Mouse (Mus musculus): ENCODE measurements around the gene Zbtb41. TPM values are rescaled to one million over a fixed set of nuclear protein-coding genes. Genes with fewer than 3 reads are reported as not detected.
A peak's percentile ranks its signal among the peaks of the same experiment; 100 is the strongest.
"Not testable (repeated sequence)": the region's sequence is repeated elsewhere in the genome, so short reads cannot be mapped to it uniquely, and the experiment has no call there.

The Zbtb41 gene
- polyA plus RNA-seq, 1 experiment from 2014 or later: 13.4 TPM

- Histone ChIP-seq H3K27me3 (ENCODE audit: control insufficient read depth, insufficient read depth, low read length) (no peaks in the 10 kb centered on the region), H3K4me3 (ENCODE audit: low read depth, low read length) (no peak overlapping the region), H3K36me3 (ENCODE audit: control insufficient read depth, insufficient read depth, low read length) (no peaks in the 10 kb centered on the region), H3K9me3 (ENCODE audit: control insufficient read depth, low read length) (no peaks in the 10 kb centered on the region), H3K4me1 (ENCODE audit: control insufficient read depth, insufficient read depth, low read length) (no peaks in the 10 kb centered on the region), H3K27ac (replicated peaks; ENCODE audit: low read depth, low read length) (no peak overlapping the region), H3K9ac (ENCODE audit: low read length) (no peak overlapping the region), H3K4me2 (ENCODE audit: low read depth, severe bottlenecking) (no peak overlapping the region)
- DNase-seq (ENCODE audit: low spot score) (no peak), ATAC-seq (ENCODE audit: insufficient number of reproducible peaks, low FRiP score, low TSS enrichment, low read depth) (no peak)
- 60% methylated on average over 5 of the region's 5 CpGs for WGBS
Observed at GRCm38 (mm10) chr1:139407701-139408100, 14.4 kb upstream of the Zbtb41 start.

GRCm38 (mm10) chr1:139412365-139412764 is 9.7 kb upstream of the Zbtb41 start:
- not testable (repeated sequence) for DNase-seq (ENCODE audit: low spot score); H3K9me3 ChIP-seq (ENCODE audit: control insufficient read depth, low read length); H3K4me3 ChIP-seq (ENCODE audit: low read depth, low read length); H3K4me2 ChIP-seq (ENCODE audit: low read depth, severe bottlenecking); H3K9ac ChIP-seq (ENCODE audit: low read length); H3K4me1 ChIP-seq (ENCODE audit: control insufficient read depth, insufficient read depth, low read length); ATAC-seq (ENCODE audit: insufficient number of reproducible peaks, low FRiP score, low TSS enrichment, low read depth); H3K27ac ChIP-seq (replicated peaks; ENCODE audit: low read depth, low read length); H3K27me3 ChIP-seq (ENCODE audit: control insufficient read depth, insufficient read depth, low read length); H3K36me3 ChIP-seq (ENCODE audit: control insufficient read depth, insufficient read depth, low read length)
- WGBS: 92% methylated on average over 2 of the region's 2 CpGs

- DNase-seq (ENCODE audit: low spot score): no peak
- Histone ChIP-seq H3K4me2 (ENCODE audit: low read depth, severe bottlenecking) (no peak overlapping the region), H3K27ac (replicated peaks; ENCODE audit: low read depth, low read length) (no peak overlapping the region), H3K36me3 (ENCODE audit: control insufficient read depth, insufficient read depth, low read length) (no peaks in the 10 kb centered on the region), H3K4me1 (ENCODE audit: control insufficient read depth, insufficient read depth, low read length) (no peaks in the 10 kb centered on the region), H3K9ac (ENCODE audit: low read length) (no peak overlapping the region), H3K9me3 (ENCODE audit: control insufficient read depth, low read length) (no peaks in the 10 kb centered on the region), H3K4me3 (ENCODE audit: low read depth, low read length) (no peak overlapping the region), H3K27me3 (ENCODE audit: control insufficient read depth, insufficient read depth, low read length) (no peaks in the 10 kb centered on the region)
- 87% methylated on average over 3 of the region's 3 CpGs for WGBS
- no peak for ATAC-seq (ENCODE audit: insufficient number of reproducible peaks, low FRiP score, low TSS enrichment, low read depth)
Observed at GRCm38 (mm10) chr1:139413465-139413864, 8.6 kb upstream of the Zbtb41 start.

- 9% methylated on average over 8 of the region's 8 CpGs for WGBS
- peak overlapping the region; percentile 84 for H3K4me3 ChIP-seq (ENCODE audit: low read depth, low read length)
- H3K27me3 ChIP-seq (ENCODE audit: control insufficient read depth, insufficient read depth, low read length): no peaks in the 10 kb centered on the region
- H3K9me3 ChIP-seq (ENCODE audit: control insufficient read depth, low read length): no peaks in the 10 kb centered on the region
- no peaks in the 10 kb centered on the region for H3K36me3 ChIP-seq (ENCODE audit: control insufficient read depth, insufficient read depth, low read length)
- ATAC-seq (ENCODE audit: insufficient number of reproducible peaks, low FRiP score, low TSS enrichment, low read depth) (no peak), DNase-seq (ENCODE audit: low spot score) (no peak)
- peak overlapping the region; percentile 55 for H3K4me2 ChIP-seq (ENCODE audit: low read depth, severe bottlenecking)
- H3K4me1 ChIP-seq (ENCODE audit: control insufficient read depth, insufficient read depth, low read length): peaks cover 21% of the 10 kb centered on the region
- H3K27ac ChIP-seq (replicated peaks; ENCODE audit: low read depth, low read length): no peak overlapping the region
- H3K9ac ChIP-seq (ENCODE audit: low read length): peak overlapping the region; percentile 94
Observed at GRCm38 (mm10) chr1:139421521-139421874, 590 bp upstream of the Zbtb41 start.

DNA sequence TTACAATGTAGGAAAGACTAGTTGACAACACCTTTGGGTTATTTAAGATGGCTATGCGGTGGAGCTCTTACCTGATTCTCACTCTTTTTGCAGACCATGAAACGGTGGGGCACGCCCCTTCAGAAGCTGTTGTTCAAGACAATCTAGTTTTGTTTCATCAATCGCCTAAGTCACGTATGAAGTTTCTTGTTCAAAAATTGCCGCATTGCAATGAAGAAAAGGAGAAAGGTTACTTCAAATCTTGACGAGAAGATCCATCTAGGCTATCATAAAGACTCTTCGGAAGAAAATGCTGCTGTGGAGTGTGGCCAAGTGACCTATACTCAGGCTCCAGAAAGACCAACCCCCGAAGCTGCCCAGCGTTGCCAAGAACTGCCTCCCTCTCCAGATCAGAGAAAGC is 853 bp downstream of the Zbtb41 start:
- 38% methylated on average over 10 of the region's 10 CpGs for WGBS
- H3K9ac ChIP-seq (ENCODE audit: low read length): peak overlapping the region; percentile 94
- DNase-seq (ENCODE audit: low spot score) (peak; percentile 45), ATAC-seq (ENCODE audit: insufficient number of reproducible peaks, low FRiP score, low TSS enrichment, low read depth) (no peak)
- H3K4me2 ChIP-seq (ENCODE audit: low read depth, severe bottlenecking): peak overlapping the region; percentile 55
- no peaks in the 10 kb centered on the region for H3K36me3 ChIP-seq (ENCODE audit: control insufficient read depth, insufficient read depth, low read length)
- H3K27me3 ChIP-seq (ENCODE audit: control insufficient read depth, insufficient read depth, low read length): no peaks in the 10 kb centered on the region
- no peaks in the 10 kb centered on the region for H3K9me3 ChIP-seq (ENCODE audit: control insufficient read depth, low read length)
- peak overlapping the region; percentile 84 for H3K4me3 ChIP-seq (ENCODE audit: low read depth, low read length)
- no peak overlapping the region for H3K27ac ChIP-seq (replicated peaks; ENCODE audit: low read depth, low read length)
- H3K4me1 ChIP-seq (ENCODE audit: control insufficient read depth, insufficient read depth, low read length): peaks cover 22% of the 10 kb centered on the region

DNA sequence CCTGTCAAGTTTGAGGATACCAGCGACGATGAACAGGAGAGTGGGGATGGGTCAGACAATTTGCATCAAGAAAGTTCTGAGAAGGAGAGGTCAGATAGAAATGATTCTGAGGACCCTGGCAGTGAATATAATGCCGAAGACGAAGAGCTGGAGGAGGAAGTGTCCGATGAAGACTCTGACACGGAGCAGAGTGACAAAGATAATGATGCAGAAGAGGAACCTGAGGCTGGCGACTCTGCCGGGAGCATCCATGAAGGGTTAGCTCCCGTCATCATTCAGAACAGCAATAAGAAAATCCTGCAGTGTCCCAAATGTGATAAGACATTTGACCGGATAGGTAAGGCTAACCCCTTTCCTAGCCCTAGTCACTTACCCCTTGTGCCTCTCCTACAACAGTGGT is 1.8 kb downstream of the Zbtb41 start:
- Histone ChIP-seq H3K36me3 (ENCODE audit: control insufficient read depth, insufficient read depth, low read length) (peaks cover under 1% of the 10 kb centered on the region; the same call in 1 of the 2 replicates), H3K27ac (replicated peaks; ENCODE audit: low read depth, low read length) (no peak overlapping the region), H3K9ac (ENCODE audit: low read length) (no peak overlapping the region), H3K27me3 (ENCODE audit: control insufficient read depth, insufficient read depth, low read length) (no peaks in the 10 kb centered on the region), H3K4me1 (ENCODE audit: control insufficient read depth, insufficient read depth, low read length) (peaks cover 22% of the 10 kb centered on the region), H3K4me2 (ENCODE audit: low read depth, severe bottlenecking) (peak overlapping the region; percentile 55), H3K4me3 (ENCODE audit: low read depth, low read length) (peak overlapping the region; percentile 84), H3K9me3 (ENCODE audit: control insufficient read depth, low read length) (no peaks in the 10 kb centered on the region)
- 68% methylated on average over 10 of the region's 10 CpGs for WGBS
- DNase-seq (ENCODE audit: low spot score) (no peak), ATAC-seq (ENCODE audit: insufficient number of reproducible peaks, low FRiP score, low TSS enrichment, low read depth) (no peak)

DNA sequence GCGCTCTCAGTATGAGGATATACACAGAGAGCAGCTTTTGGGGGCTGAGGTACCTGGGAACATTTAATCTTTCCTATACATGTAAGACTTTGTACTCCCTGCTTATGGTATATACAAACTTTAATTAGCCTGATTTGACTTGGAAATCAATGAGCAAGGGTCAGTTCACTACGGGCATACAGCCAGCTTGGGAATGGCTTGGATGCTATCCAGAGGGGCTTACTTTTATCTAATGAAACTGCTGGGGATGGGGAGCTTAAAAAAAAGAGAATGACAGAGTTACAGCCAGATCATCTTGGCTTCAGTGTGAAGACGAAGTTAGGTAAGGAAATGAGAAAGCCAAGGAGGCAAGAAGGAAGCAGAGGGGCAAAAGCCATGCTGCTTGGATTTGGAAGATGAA is 2.9 kb downstream of the Zbtb41 start:
- H3K9ac ChIP-seq (ENCODE audit: low read length): peak overlapping the region; percentile 7; the same call in 1 of the 2 replicates
- H3K4me3 ChIP-seq (ENCODE audit: low read depth, low read length): peak overlapping the region; percentile 8; the same call in 1 of the 2 replicates
- 57% methylated on average over 3 of the region's 3 CpGs for WGBS
- no peaks in the 10 kb centered on the region for H3K9me3 ChIP-seq (ENCODE audit: control insufficient read depth, low read length)
- H3K36me3 ChIP-seq (ENCODE audit: control insufficient read depth, insufficient read depth, low read length): peaks cover 4% of the 10 kb centered on the region; the same call in 1 of the 2 replicates
- H3K27me3 ChIP-seq (ENCODE audit: control insufficient read depth, insufficient read depth, low read length): no peaks in the 10 kb centered on the region
- ATAC-seq (ENCODE audit: insufficient number of reproducible peaks, low FRiP score, low TSS enrichment, low read depth) (no peak), DNase-seq (ENCODE audit: low spot score) (no peak)
- H3K27ac ChIP-seq (replicated peaks; ENCODE audit: low read depth, low read length): no peak overlapping the region
- peak overlapping the region; percentile 43 for H3K4me2 ChIP-seq (ENCODE audit: low read depth, severe bottlenecking)
- H3K4me1 ChIP-seq (ENCODE audit: control insufficient read depth, insufficient read depth, low read length): peaks cover 22% of the 10 kb centered on the region

DNA sequence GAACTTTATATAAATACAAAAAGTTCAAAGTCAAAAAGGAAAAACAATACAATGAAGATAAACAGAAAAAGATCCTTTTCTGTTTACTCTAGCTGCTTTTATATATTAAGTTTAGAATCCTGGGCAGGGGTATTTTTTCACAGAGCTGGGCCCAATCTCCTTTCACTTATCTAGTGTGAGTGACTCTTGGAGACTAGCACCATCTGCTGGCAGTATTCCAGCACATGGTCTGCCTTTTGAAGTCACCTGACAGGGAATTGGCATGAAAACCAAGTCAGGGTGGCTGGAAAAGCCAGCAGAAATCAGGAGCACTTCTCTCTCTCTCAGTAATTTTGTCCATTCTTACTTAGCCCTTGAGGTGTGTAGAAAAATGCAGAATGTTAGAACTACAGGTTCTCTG is 16.3 kb downstream of the Zbtb41 start:
- no peaks in the 10 kb centered on the region for H3K27me3 ChIP-seq (ENCODE audit: control insufficient read depth, insufficient read depth, low read length)
- H3K27ac ChIP-seq (replicated peaks; ENCODE audit: low read depth, low read length): no peak overlapping the region
- H3K4me3 ChIP-seq (ENCODE audit: low read depth, low read length): no peak overlapping the region
- H3K4me2 ChIP-seq (ENCODE audit: low read depth, severe bottlenecking): no peak overlapping the region
- DNase-seq (ENCODE audit: low spot score) (peak; percentile 58), ATAC-seq (ENCODE audit: insufficient number of reproducible peaks, low FRiP score, low TSS enrichment, low read depth) (peak; percentile 51; the same call in 1 of the 2 replicates)
- H3K9ac ChIP-seq (ENCODE audit: low read length): no peak overlapping the region
- H3K4me1 ChIP-seq (ENCODE audit: control insufficient read depth, insufficient read depth, low read length): no peaks in the 10 kb centered on the region
- H3K36me3 ChIP-seq (ENCODE audit: control insufficient read depth, insufficient read depth, low read length): peaks cover 11% of the 10 kb centered on the region
- no peaks in the 10 kb centered on the region for H3K9me3 ChIP-seq (ENCODE audit: control insufficient read depth, low read length)

- H3K9ac ChIP-seq (ENCODE audit: low read length); H3K9me3 ChIP-seq (ENCODE audit: control insufficient read depth, low read length); H3K27me3 ChIP-seq (ENCODE audit: control insufficient read depth, insufficient read depth, low read length); DNase-seq (ENCODE audit: low spot score); H3K27ac ChIP-seq (replicated peaks; ENCODE audit: low read depth, low read length); H3K4me3 ChIP-seq (ENCODE audit: low read depth, low read length); ATAC-seq (ENCODE audit: insufficient number of reproducible peaks, low FRiP score, low TSS enrichment, low read depth); H3K36me3 ChIP-seq (ENCODE audit: control insufficient read depth, insufficient read depth, low read length); H3K4me2 ChIP-seq (ENCODE audit: low read depth, severe bottlenecking); H3K4me1 ChIP-seq (ENCODE audit: control insufficient read depth, insufficient read depth, low read length): not testable (repeated sequence)
- WGBS: 93% methylated on average over 9 of the region's 9 CpGs
Observed at GRCm38 (mm10) chr1:139443103-139443502, 21.0 kb downstream of the Zbtb41 start.
